Mouse (Mus musculus) limb, embryonic 13.5 days (tissue): ENCODE measurements at regions not wholly inside any gene's neighbourhood (a gene's known extent, or its start where the extent isn't known, plus 50 kb on each side); places are given as distances from the start of the nearest gene placed in this dataset.

Experiments
- ATAC-seq: fragments of 200-750 bp; cut with Nextera tagmentation; 2 replicates; pipeline ENCODE4 v1.8.0; 2017; ENCODE audit warnings: low read depth, moderate number of reproducible peaks, moderate TSS enrichment; ENCODE audit not compliant: low FRiP score
- H3K27ac ChIP-seq: fragments of 300-500 bp; sonication (generic); 2 replicates; pipeline ENCODE4 v1.5.1; 2015; ENCODE audit warnings: inconsistent platforms, mild to moderate bottlenecking, moderate library complexity
- H3K27me3 ChIP-seq: fragments of 300-500 bp; sonication (generic); 2 replicates; pipeline ENCODE4 v1.6.1; 2015; ENCODE audit warnings: mild to moderate bottlenecking, inconsistent platforms
- H3K36me3 ChIP-seq: fragments of 300-500 bp; sonication (generic); 2 replicates; pipeline ENCODE4 v1.6.1; 2015; ENCODE audit warnings: inconsistent platforms, mild to moderate bottlenecking, moderate library complexity
- H3K4me1 ChIP-seq: fragments of 300-500 bp; sonication (generic); 2 replicates; pipeline ENCODE4 v1.6.1; 2015; ENCODE audit warnings: inconsistent platforms
- H3K4me2 ChIP-seq: fragments of 300-500 bp; sonication (generic); replicated peaks from 2 replicates; pipeline ENCODE4 v1.6.1; 2015; ENCODE audit warnings: inconsistent platforms, mild to moderate bottlenecking, moderate library complexity
- H3K4me3 ChIP-seq: fragments of 300-500 bp; sonication (generic); 2 replicates; pipeline ENCODE4 v1.5.1; 2015; ENCODE audit warnings: moderate library complexity, mild to moderate bottlenecking, inconsistent platforms
- H3K9ac ChIP-seq: fragments of 300-500 bp; sonication (generic); 2 replicates; pipeline ENCODE4 v1.6.1; 2015; ENCODE audit warnings: mild to moderate bottlenecking, inconsistent platforms
- H3K9me3 ChIP-seq: fragments of 300-500 bp; sonication (generic); 2 replicates; pipeline ENCODE4 v1.6.1; 2016; ENCODE audit warnings: inconsistent platforms
- WGBS: fragments of 180-500 bp; shearing (Covaris S2); methylation state at CpG from one replicate; pipeline ENCODE4 v1.1.7; 2015; 5-methylcytosine and 5-hydroxymethylcytosine counted together

- no peak overlapping the region for H3K4me2 ChIP-seq
- no peaks in the 10 kb centered on the region for H3K9me3 ChIP-seq
- H3K27ac ChIP-seq = no peak overlapping the region
- H3K36me3 ChIP-seq = no peaks in the 10 kb centered on the region
- ATAC-seq = peak; percentile 67; the same call in 1 of the 2 replicates
- peaks cover 90% of the 10 kb centered on the region for H3K27me3 ChIP-seq
- H3K9ac ChIP-seq = no peak overlapping the region
- 21% methylated on average over 8 of the region's 8 CpGs for WGBS
- no peak overlapping the region for H3K4me3 ChIP-seq
- H3K4me1 ChIP-seq = peaks cover 33% of the 10 kb centered on the region
Observed at GRCm38 (mm10) chr6:100052955-100053795, 234.1 kb downstream of the Rybp start.

DNA sequence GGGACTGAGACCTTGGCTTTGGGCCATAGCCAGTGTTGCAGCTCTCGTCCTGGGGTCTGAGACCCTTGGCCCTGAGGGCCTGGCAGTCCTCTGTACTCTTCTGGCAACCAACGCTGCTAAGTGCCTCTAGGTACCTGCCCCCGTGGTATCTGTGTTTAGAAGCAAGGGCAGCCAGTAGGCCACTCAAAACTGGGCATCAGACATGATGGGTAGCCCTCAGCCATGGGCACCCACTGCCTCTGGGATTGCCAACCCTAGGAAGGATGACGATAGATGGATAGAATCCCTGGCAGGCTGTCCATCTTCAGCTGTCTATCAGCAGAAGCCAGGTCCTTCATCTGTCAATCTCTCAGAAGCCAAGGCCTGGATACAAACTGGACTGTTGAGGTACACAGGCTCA lies 234.9 kb downstream of the Rybp start:
- 94% methylated on average over 4 of the region's 4 CpGs for WGBS
- no peaks in the 10 kb centered on the region for H3K9me3 ChIP-seq
- peaks cover 33% of the 10 kb centered on the region for H3K4me1 ChIP-seq

GRCm38 (mm10) chr6:100049036-100049435 lies 238.2 kb downstream of the Rybp start:
- ATAC-seq = no peak
- WGBS = 88% methylated on average over 3 of the region's 3 CpGs
- H3K36me3 ChIP-seq = no peaks in the 10 kb centered on the region
- H3K4me3 ChIP-seq = no peak overlapping the region
- no peak overlapping the region for H3K4me2 ChIP-seq
- peaks cover 82% of the 10 kb centered on the region for H3K27me3 ChIP-seq
- H3K4me1 ChIP-seq = peaks cover 36% of the 10 kb centered on the region
- no peaks in the 10 kb centered on the region for H3K9me3 ChIP-seq
- no peak overlapping the region for H3K27ac ChIP-seq
- no peak overlapping the region for H3K9ac ChIP-seq

More for the DNA sequence above, 234.9 kb downstream of the Rybp start:
- H3K4me2 ChIP-seq = no peak overlapping the region
- H3K27me3 ChIP-seq = peaks cover 90% of the 10 kb centered on the region
- H3K9ac ChIP-seq = no peak overlapping the region
- H3K4me3 ChIP-seq = no peak overlapping the region
- no peaks in the 10 kb centered on the region for H3K36me3 ChIP-seq
- H3K27ac ChIP-seq = no peak overlapping the region
- no peak for ATAC-seq

GRCm38 (mm10) chr6:100046186-100046990 lies 240.9 kb downstream of the Rybp start:
- no peak overlapping the region for H3K27ac ChIP-seq

GRCm38 (mm10) chr6:100045109-100045508 lies 242.2 kb downstream of the Rybp start:
- Histone ChIP-seq H3K27me3 (peaks cover 75% of the 10 kb centered on the region), H3K9me3 (no peaks in the 10 kb centered on the region)

More at GRCm38 (mm10) chr6:100046186-100046990, 240.9 kb downstream of the Rybp start:
- Histone ChIP-seq H3K4me2 (peak overlapping the region; percentile 11; the same call in 1 of the 2 replicates), H3K36me3 (no peaks in the 10 kb centered on the region), H3K9me3 (no peaks in the 10 kb centered on the region), H3K4me3 (no peak overlapping the region), H3K27me3 (peaks cover 71% of the 10 kb centered on the region), H3K9ac (no peak overlapping the region), H3K4me1 (peaks cover 19% of the 10 kb centered on the region)
- ATAC-seq = no peak
- WGBS = 26% methylated on average over 12 of the region's 12 CpGs

GRCm38 (mm10) chr6:100041161-100041560 lies 246.1 kb downstream of the Rybp start:
- H3K27me3 ChIP-seq = peaks cover 56% of the 10 kb centered on the region

More at GRCm38 (mm10) chr6:100045109-100045508, 242.2 kb downstream of the Rybp start:
- no peak overlapping the region for H3K9ac ChIP-seq
- no peak for ATAC-seq
- no peak overlapping the region for H3K4me2 ChIP-seq
- H3K27ac ChIP-seq = no peak overlapping the region
- no peaks in the 10 kb centered on the region for H3K36me3 ChIP-seq
- H3K4me1 ChIP-seq = peaks cover 16% of the 10 kb centered on the region
- 73% methylated on average over 6 of the region's 6 CpGs for WGBS
- H3K4me3 ChIP-seq = no peak overlapping the region

GRCm38 (mm10) chr6:100040459-100040984 lies 246.8 kb downstream of the Rybp start:
- Histone ChIP-seq H3K27ac (no peak overlapping the region), H3K9ac (no peak overlapping the region), H3K4me1 (peaks cover 4% of the 10 kb centered on the region), H3K9me3 (no peaks in the 10 kb centered on the region), H3K27me3 (peaks cover 56% of the 10 kb centered on the region), H3K4me3 (no peak overlapping the region), H3K4me2 (no peak overlapping the region), H3K36me3 (no peaks in the 10 kb centered on the region)
- WGBS = 48% methylated on average over 7 of the region's 7 CpGs
- no peak for ATAC-seq

More at GRCm38 (mm10) chr6:100041161-100041560, 246.1 kb downstream of the Rybp start:
- no peak overlapping the region for H3K4me2 ChIP-seq
- no peaks in the 10 kb centered on the region for H3K36me3 ChIP-seq
- H3K4me3 ChIP-seq = no peak overlapping the region
- no peaks in the 10 kb centered on the region for H3K9me3 ChIP-seq
- ATAC-seq = no peak
- no peak overlapping the region for H3K9ac ChIP-seq
- peaks cover 10% of the 10 kb centered on the region for H3K4me1 ChIP-seq
- H3K27ac ChIP-seq = no peak overlapping the region
- 37% methylated on average over 5 of the region's 5 CpGs for WGBS

- ATAC-seq = no peak
- no peak overlapping the region for H3K9ac ChIP-seq
- H3K4me1 ChIP-seq = no peaks in the 10 kb centered on the region
- H3K4me3 ChIP-seq = no peak overlapping the region
- 84% methylated on average over 10 of the region's 10 CpGs for WGBS
- no peak overlapping the region for H3K4me2 ChIP-seq
- H3K9me3 ChIP-seq = no peaks in the 10 kb centered on the region
- H3K36me3 ChIP-seq = no peaks in the 10 kb centered on the region
- peaks cover 52% of the 10 kb centered on the region for H3K27me3 ChIP-seq
- H3K27ac ChIP-seq = no peak overlapping the region
Observed at GRCm38 (mm10) chr6:100032701-100033100, 254.6 kb downstream of the Rybp start.

- WGBS = 34% methylated on average over 2 of the region's 2 CpGs
- Histone ChIP-seq H3K9ac (no peak overlapping the region), H3K9me3 (no peaks in the 10 kb centered on the region), H3K27ac (no peak overlapping the region), H3K4me1 (peaks cover 8% of the 10 kb centered on the region), H3K4me2 (no peak overlapping the region), H3K27me3 (peaks cover 39% of the 10 kb centered on the region), H3K36me3 (no peaks in the 10 kb centered on the region), H3K4me3 (no peak overlapping the region)
- no peak for ATAC-seq
Observed at GRCm38 (mm10) chr6:100030522-100030921, 256.8 kb downstream of the Rybp start.

DNA sequence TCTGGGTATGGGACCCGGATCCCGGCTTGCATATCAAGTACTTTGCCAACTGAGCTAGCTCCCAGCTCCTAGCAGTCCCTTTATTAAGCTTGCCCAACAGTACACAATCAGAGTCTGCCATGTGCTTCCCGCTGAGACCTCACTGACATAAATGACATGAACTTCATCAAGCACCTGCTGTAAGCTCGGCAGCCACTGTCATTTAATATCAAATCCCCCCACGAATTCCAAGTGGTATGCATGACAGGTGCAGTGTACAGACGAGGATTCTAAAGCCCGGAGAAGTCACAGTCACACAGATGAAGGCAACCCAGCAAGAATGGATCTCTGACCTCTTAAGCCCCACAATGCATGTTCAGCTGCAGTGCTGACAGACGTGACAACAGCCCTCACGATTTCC lies 257.3 kb downstream of the Rybp start:
- no peak overlapping the region for H3K4me3 ChIP-seq
- no peaks in the 10 kb centered on the region for H3K36me3 ChIP-seq
- H3K27ac ChIP-seq = no peak overlapping the region
- H3K27me3 ChIP-seq = peaks cover 39% of the 10 kb centered on the region
- ATAC-seq = peak; percentile 42; the same call in 1 of the 2 replicates
- WGBS = 59% methylated on average over 9 of the region's 9 CpGs
- no peak overlapping the region for H3K4me2 ChIP-seq
- H3K4me1 ChIP-seq = peaks cover 14% of the 10 kb centered on the region
- no peak overlapping the region for H3K9ac ChIP-seq
- no peaks in the 10 kb centered on the region for H3K9me3 ChIP-seq

DNA sequence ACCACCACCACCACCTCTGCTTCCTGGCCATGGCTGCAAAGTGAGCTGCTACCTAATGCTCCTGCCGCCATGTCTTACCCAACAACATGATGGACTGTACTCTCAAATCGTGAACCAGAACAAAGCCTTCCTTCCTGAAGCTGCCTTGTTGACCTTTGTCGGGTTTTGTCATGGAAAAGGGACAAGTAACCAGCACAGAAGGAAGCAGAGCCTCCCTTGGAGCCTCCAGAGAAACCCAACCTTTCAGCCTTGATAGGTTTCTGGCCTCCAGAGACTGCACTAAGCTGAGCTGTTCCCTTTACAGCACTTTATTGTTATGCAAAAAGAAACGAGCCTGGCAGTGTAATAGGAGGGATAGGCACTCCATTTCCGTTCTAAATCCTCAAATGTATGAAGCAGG lies 259.8 kb downstream of the Rybp start:
- H3K27ac ChIP-seq = no peak overlapping the region
- no peak overlapping the region for H3K9ac ChIP-seq
- no peak overlapping the region for H3K4me2 ChIP-seq
- ATAC-seq = no peak
- 62% methylated on average over 5 of the region's 5 CpGs for WGBS
- H3K4me1 ChIP-seq = peaks cover 14% of the 10 kb centered on the region
- H3K9me3 ChIP-seq = no peaks in the 10 kb centered on the region
- no peak overlapping the region for H3K4me3 ChIP-seq
- H3K36me3 ChIP-seq = no peaks in the 10 kb centered on the region
- H3K27me3 ChIP-seq = peaks cover 27% of the 10 kb centered on the region

DNA sequence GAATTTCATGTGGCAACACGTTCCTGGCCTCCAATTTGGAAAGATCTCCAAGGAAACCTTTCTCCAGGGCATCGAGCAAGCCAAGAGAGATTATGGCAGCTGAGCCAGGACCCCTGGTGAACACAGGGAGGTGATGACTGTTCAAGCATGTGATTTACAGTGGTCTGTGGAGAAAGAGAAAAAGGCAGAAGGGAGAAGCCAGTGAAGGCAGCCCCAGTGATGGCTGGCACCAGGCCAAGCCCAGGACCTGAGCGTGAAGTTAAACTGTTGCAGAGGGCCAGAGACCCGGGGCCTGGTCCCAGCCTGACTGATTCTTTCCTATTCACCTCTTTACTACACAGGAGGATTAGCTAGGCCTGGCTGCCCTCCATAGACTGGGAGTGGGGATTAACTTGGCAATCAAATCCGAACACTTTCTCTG lies 261.7 kb downstream of the Rybp start:
- peak; percentile 80 for ATAC-seq
- no peak overlapping the region for H3K9ac ChIP-seq
- peaks cover 37% of the 10 kb centered on the region for H3K27me3 ChIP-seq
- H3K4me2 ChIP-seq = no peak overlapping the region
- peaks cover 14% of the 10 kb centered on the region for H3K4me1 ChIP-seq
- H3K36me3 ChIP-seq = no peaks in the 10 kb centered on the region
- no peaks in the 10 kb centered on the region for H3K9me3 ChIP-seq
- no peak overlapping the region for H3K4me3 ChIP-seq
- WGBS = 6% methylated on average over 5 of the region's 5 CpGs
- no peak overlapping the region; the same call in 1 of the 2 replicates for H3K27ac ChIP-seq
